Mouse (Mus musculus) fat pad, adult 2 months (tissue): ENCODE measurements around the gene Ces3a.
"Not testable (repeated sequence)": the region's sequence is repeated elsewhere in the genome, so short reads cannot be mapped to it uniquely, and the experiment has no call there.

Source experiments
- DNase-seq: peaks from one replicate; pipeline ENCODE4 v3.0.0-alpha.2; 2011; ENCODE audit warnings: low read depth, low spot score; ENCODE audit errors: extremely low read depth

The Ces3a gene

DNA sequence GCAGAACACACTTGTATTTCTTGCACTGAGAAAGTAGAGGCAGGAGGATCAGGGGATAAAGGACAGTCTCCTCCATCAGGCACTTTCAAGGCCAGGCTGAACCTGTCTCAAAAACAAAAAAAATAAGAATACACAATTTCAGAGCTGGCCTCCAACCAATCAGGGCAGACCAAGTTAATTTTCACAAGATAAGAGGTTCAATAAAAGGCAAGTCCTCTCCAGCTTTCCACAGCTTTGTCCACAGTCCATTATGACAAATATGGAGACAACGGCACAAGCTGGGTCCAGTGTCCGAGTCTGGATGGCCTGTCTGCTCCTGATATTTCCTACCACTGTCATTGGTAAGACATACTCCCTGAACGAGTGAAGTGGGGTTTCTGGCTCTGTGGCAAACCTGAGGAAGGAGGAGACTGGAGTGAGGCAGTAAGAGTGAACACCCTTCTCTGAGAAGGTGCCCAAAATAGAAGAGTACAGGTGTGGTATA lies at the start of gene Ces3a:
Gene Ces3a (plus strand): TSS at position 231 of the 484 bp plus-strand sequence.
- DNase-seq: no peak

DNA sequence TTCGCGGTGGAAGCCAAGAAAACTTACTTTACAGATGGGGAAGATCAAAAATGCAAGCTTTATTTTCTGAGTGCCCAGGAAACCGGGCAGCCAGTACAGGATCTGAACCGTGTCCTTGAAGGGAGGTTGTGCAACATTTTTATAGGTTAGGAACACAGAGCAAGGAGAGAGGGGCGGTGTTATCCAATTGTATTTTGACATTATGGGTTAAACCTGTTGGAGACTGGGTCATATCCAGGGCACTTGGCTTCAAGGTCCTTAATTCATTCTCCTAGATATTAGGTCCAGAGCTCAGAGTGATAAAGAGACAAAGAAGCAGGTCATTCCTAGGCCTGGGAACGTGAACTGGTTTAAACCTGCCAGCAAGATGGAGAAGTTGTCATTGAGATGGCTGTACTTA lies 49.2 kb upstream of the Ces3a start:
- DNase-seq: no peak

DNA sequence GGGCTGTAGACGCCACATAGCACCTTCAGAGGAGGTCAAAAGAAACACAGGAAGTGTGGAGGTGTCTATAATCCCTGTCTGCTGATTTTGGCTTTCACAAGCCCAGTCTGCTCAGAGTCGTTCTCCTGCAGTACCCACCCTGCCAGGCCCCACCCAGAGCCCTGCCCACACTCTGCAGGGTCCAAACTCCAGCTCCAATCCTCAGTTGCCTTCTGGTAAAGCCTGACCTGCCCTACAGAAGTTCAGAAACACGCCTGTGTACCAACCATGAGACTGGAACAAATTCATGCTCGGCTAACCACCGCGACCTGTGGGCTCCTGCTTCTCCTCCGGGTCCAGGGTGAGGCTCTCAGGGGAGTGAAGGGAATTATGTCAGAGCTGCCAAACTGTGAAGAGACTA lies 47.8 kb upstream of the Ces3a start, which contains the start of gene Ces2h:
Gene Ces2h (plus strand): TSS at position 268 of the 400 bp plus-strand sequence.
- DNase-seq: no peak

DNA sequence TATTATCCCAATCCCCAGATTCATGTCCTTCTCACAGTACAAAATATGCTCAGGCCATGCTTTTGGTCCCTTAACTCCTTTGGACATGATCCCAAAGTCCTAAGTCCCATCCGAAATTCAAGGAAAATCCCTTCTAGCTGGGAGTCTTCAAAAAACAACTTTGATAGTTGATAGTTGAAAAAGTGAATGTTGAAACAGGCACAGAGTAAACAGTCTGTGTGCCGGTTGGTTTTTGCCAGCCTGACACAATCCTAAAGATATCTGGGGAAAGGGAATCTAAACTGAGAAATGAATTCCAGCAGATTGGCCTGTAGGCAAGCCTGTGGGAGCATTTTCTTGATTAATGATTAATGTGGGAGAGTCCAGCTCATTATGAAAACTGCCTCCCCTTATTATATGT lies 38.4 kb upstream of the Ces3a start:
- DNase-seq: no peak

DNA sequence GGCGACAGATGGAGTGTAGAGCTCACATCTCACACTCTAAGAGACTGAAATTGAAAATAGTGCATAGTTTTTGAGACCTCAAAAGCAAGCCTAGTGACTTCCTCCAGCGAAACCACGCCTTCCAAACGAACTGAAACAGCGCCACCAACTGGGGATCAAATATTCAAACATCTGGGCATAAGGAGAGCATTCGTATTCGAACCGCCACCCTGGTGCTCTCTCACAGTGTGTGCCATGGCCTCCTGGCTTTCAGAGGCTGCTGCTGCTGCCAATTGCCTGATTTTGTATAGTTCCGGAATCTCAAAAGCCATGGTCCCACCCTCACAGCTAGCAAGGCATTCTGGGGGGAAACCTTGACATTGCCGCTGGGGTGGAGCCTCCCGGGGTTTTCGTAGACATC lies 37.3 kb upstream of the Ces3a start:
- no peak for DNase-seq

DNA sequence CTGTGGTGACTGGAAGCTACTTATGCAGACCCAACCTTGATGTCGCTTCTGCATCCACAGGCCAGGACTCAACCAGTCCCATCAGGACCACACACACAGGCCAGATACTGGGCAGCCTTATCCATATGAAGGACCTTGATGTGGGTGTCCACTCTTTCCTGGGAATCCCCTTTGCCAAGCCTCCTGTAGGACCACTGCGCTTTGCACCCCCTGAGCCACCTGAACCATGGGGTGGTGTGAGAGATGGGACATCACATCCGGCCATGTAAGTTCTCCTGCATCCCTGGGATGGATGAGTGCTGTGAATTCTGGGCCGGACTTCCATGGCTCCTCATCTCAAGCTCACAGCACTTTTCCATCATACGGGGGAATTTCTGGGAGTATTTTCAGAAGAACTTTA lies 34.0 kb upstream of the Ces3a start:
- DNase-seq: no peak

DNA sequence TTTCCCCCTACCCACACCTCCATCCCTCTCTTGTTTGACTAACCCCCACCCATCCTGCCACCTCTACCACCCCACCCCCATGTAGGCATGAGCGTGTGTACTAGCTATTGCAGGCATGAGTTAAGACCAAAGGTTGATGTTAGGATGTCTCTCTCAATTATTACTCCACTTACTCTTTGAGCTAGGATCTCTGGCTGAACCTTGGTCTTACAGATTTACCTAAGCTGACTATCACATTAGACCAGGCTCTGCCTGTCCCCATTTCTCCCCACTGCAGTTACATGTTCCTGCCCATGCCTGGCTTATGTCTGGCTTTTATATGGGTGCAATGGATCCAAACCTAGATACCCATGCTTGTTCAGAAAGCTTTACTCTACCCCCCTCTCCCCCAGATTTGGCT lies 26.4 kb upstream of the Ces3a start:
- no peak for DNase-seq

DNA sequence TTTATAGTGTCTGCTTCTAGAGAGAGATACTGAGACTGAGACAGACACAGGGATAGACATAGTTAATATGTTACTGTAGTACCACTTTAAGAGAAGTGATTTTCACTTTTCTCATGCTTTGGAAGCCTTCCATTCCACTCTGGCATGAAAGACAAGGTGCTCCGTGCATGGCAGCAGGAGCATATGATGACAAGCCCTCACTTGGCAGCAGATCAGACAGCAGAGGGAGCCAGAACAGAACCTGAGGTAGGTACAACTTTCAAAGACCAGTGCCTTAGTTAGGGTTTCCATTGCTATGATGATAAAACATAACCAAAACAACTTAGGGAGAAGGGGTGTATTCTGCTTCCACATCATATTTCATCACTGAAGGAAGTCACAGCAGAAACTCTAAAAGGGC lies 25.3 kb upstream of the Ces3a start:
- DNase-seq: no peak

DNA sequence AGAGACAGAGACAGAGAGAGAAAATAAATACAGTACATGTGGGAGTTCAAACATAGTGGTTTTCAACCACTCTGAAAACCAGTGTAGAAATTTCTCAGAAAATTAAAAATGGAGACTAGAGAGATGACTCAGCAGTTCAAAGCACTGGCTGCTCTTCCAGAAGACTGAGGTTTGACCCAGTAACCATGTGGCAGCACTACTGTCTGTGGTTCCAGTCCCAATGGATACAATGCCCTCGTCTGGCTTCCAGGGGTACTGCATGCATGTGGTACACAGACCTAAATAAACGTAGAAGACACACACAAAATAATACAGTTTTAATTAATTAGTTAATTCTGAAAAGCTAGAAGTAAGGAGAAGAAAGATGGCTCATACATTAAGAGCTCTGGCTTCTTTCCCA lies 23.4 kb upstream of the Ces3a start:
- DNase-seq: no peak

DNA sequence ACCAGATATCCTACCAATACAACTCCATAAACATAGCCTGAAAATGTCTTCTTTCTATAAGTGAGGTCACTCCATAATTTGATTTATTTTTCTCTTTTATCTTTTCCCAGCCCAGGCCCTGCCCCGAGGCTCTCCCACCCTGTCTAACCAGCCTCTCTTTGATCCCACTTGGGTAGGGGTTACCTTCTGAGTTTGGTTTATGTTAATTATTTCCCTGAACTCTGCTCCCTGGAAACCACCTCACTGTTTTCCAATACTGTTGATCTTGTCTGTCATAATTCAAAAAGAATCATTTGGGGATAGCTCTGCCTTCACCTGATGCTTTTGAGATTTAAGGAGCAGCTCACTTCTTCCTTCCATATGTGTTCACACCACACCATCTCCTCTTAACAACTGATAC lies 4.9 kb upstream of the Ces3a start:
- DNase-seq: no peak

DNA sequence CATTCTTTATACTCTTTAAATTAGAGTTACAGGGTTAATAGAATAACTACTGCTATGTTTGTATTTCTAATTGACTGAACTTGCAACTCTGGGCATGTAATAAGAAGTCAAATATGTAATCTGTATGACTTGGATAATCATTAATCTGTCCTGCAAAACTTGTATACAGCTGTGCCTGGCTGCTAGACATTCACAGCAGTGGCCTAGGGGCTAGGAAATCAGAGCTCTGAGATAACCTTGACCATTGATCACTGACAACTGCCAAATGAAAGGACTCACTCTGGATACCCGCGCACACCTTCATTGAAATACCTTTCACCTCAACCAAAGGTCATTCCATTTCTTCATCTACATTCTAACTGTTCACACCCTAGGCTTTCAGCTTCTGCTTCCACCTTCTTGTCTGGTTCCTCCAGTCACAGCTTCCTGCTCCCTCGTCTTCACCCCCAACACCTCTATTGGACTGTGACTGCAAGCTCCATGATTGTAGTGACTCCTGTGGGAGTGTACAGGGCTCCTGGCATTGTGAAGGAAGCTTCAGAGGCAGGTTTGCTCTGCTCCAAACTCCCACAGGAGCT lies 2.5 kb upstream of the Ces3a start:
- DNase-seq: no peak

DNA sequence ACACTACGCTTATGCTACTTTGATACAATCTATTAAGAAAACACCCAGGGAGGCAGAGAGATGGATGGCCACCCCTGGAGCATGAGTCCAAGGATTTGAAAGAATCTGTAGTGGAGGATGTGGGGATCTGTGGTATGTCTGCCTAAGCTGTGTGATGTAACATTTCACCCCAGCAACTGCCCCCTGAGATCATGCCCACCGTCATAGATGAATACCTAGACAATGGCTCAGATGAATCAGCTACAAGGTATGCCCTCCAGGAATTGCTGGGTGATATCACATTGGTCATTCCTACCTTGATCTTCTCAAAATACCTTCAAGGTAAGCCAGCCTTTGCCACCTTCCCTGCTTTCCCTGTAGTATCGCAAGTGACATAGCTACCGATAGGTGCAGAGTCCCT lies 7.8 kb downstream of the Ces3a start:
- no peak for DNase-seq

DNA sequence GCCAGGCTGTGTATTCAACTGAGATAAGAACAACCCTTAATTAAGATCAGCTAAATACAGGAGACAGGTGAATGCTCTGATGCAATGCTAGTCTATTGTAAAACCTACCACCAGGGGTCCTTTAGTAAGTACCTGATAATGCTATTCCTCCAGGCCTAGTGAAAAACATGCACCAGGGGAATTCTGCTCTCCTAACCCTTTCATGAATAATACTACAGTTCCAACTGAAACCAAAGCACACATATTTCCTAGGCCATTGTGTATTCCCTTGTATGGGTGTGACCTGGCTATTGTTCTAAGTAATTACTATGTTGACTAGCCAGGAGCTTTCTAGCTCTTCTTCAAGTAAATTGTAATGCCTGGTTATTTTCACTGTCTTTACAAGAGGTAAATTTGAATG lies 11.7 kb downstream of the Ces3a start:
- DNase-seq: no peak

DNA sequence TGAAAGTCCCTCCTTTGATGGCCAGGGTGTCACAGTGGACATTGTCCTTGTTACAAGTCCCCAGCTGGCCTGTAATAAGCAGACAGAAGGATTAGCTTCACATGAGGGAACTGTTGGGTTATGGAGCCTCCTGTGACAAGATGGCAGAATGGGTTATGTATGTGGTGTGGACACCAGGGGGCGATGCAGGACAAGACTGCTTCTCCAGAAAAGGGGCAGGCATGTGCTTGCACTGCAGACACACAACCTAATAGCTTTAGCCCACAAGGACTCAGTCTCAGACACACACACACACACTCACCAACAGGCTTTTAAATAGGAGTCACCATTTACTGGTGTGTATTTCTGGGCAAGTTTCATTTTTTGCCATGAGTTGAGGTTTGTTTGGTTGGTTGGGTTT lies 18.4 kb downstream of the Ces3a start:
- DNase-seq: no peak

DNA sequence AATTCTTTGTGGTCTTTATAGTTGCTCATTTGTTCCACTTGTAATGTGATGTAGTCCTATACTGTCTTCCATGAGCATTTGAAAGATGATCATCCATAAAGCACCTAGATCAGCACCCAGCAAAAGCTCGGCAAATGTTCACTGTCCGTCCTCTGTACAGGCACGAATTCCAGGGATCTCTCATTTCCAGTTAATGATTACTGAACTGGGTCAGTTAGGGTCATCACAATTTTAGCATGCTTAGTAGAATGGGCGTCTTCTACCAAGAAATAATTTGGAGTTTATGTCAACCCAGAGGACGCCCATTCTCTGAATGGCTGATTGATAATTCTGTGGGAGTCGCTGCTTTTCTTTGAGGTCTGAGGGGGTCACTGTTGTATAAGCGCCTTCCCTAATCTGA lies 19.5 kb downstream of the Ces3a start:
- not testable (repeated sequence) for DNase-seq

DNA sequence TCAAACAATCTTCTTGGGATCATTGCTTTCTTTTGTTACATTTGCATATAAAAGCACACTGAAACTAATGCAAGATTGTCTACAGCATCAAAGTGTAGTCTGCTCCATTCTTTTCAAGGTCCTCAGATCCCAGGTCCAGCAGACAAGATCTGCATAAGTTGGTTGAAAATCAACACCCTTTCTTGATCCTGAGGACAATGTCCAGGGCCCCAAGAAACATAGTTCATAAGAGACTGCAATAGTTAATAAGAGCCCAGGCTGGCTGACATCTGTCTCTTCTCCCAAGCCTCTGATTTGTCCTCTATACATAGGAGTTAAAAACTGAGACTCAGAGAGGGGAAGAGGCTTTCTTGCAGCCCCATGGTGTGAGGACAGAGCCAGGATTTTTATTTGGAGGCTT lies 20.6 kb downstream of the Ces3a start:
- no peak for DNase-seq

DNA sequence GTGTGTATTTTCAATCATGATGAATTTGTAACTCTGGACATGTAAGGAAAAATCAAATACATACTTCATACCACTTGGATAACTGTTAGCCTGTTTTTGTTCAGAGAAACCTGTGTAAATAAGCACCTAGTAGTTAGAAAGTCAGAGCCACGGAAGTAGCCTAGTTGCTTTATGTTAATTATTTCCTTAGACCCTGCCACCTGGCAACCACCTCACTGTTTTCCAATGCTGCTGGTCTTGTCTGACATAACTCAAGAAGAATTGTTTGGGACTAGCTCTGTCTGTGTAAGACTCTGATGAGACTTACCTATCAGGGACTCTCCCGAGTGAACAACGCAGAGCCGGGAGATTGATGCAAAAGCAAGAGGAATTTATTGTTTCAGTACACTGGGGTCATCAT lies 28.2 kb downstream of the Ces3a start:
- DNase-seq: no peak

DNA sequence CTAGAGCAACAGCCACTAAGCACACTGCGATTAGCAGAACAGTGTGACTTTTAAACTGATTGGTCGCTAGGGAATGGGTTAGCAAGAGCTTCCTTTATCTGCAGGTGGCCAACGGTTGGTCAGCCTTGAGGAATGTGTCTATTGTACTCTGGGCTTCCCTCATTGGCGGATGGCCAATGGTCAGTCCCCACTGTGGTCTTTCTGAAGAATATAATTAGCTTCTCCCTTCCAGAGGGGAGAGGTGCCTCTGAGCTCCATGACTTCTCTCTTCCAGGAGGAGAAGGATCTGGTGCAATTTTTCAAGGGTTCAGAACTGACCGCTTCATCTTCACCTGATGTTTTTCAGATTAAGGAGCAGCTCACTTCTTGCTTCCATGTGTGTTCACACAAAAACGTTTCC lies 28.7 kb downstream of the Ces3a start:
- no peak for DNase-seq

DNA sequence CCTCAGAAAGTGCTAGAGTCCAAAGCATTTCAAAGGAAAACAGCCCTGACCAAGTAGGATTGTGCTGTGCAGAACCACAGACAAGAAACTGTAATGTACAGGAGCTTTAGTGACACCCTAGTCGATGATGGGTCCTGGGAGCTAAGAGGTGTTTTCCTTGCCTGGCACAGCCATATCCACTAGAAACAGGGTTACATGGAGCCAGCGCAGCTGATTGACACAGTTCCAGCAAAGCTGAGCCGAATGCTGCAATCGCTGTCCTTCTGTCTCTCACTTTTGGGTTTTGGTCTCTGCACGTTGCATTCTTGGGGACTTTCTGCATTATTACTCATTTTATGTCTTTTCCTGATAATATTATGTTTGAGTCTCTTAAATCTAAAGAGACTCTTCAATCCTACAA lies 30.2 kb downstream of the Ces3a start:
- DNase-seq: no peak

DNA sequence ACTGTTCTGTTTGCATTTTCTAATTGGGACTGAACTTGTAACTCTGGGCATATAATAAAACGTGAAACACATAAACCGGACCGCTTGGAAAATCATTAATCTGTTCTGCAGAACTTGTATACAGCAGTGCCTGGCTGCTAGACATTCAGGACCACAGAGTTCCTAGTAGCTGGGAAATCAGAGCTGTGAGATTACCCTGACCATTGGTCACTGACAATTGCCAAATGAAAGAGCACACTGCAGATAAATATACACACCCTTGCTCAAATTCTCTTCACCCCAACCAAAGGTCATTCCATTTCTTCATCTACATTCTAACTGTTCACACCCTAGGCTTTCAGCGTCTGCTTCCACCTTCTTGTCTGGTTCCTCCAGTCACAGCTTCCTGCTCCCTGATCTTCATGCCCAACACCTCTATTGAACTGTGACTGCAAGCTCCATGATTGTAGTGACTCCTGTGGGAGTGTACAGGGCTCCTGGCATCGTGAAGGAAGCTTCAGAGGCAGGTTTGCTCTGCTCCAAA lies 32.5 kb downstream of the Ces3a start:
- DNase-seq: no peak

DNA sequence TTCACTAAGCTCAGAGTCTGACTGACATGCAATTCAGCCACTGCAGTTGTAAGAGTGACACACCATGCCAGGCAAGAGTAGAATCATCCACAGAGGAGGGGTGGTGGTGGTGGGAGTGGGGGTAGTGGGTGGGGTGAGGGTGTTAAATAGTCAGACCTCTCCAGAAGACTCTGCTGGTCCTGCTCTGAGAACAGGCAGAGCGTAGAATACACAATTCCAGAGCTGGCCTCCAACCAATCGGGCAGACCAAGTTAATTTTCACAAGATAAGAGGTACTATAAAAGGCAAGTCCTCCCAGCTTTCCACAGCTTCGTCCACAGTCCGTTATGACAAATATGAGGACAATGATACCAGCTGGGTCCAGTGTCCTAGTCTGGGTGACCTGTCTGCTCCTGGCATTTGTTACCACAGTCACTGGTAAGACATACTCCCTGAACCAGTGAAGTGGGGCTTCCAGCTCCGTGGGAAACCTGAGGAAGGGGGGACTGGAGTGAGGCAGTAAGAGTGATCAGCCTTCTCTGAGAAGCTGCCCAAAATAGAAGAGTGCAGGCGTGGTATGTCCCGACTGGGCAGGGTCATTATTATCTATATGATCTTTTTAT lies 35.1 kb downstream of the Ces3a start, which contains the start of gene Ces3b:
Gene Ces3b (plus strand): TSS at position 305 of the 602 bp plus-strand sequence.
- DNase-seq: no peak

DNA sequence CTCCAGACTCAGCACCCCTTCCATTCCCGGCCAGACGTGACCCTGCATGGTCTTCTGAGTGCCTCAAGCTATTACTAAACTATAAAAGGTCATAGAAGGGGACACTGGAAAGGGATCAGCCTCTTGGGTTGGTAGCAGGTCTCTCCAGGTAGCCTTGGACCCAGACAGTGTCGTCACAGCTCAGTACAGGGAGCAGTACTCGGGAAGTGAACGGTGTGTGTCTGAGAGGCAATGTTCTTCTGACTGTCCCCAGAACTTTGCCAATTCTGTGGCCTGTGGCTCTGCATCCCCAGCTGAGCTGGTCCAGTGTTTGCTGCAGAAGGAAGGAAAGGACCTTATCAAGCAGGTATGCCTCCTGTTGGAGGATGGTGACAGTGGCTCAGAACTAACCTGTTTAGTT lies 39.8 kb downstream of the Ces3a start:
- DNase-seq: not testable (repeated sequence)

DNA sequence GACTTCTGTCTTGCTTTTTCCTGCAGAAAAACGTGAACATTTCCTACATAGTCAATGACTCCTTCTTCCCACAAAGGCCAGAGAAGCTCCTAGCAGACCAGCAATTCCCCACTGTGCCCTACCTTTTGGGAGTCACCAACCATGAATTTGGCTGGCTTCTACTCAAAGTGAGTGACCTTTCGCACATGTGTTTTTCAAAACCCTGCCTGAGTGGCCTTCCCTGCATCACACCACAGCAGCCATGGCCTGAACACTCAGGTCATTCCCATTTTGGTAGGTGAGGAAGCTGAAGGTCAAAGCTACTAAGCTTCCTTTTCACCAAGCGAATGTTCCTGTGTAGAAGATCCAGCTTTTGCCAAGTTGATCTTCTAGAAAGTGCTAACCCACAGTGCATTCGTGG lies 40.2 kb downstream of the Ces3a start:
- no peak for DNase-seq
